Mouse (Mus musculus): ENCODE results near the gene Nans.

Nans gene

GRCm38 (mm10) chr4:46532926-46533325, 43.9 kb downstream of the Nans start:
- DNase-seq (ENCODE audit: low read depth, low spot score) = no peak

- DNase-seq (ENCODE audit: low read depth, low spot score) = no peak
Measured at GRCm38 (mm10) chr4:46533934-46534720, 45.1 kb downstream of the Nans start.

DNA sequence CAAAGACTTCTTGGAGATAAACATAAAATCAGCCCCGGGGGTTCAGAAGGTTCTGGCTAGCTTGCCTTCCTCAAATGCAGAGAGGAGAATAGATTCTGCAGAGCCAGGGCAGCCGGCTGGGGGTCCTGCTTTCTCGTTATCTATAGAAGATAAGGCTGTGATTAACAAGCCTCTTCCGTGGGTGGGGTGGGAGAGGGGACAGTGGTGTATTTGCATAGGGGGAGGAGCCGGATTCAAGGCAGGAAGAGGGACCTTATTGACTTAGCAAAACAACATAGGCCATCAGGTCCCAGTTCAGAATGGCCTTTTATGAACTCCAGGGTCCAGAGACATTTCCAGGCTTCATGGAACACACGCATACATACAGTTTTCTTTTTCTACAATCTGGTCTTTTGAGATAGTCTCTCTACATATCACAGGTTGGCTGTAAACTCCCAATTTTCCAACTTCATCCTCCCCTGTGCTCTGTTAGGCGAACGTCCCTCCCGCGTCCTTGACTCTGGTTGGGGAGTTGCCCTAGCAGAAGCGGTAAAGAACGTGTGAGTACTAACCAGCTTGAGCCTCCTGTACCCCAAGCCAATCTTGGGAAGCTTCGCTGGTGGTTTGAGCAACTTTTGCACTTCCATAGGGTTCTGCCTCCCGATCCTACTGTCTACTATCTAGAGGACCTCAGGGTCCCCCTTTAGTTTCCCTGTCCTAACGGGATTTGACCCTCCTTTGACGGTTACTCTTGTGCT, 46.2 kb downstream of the Nans start:
- no peak for DNase-seq (ENCODE audit: low read depth, low spot score)

DNA sequence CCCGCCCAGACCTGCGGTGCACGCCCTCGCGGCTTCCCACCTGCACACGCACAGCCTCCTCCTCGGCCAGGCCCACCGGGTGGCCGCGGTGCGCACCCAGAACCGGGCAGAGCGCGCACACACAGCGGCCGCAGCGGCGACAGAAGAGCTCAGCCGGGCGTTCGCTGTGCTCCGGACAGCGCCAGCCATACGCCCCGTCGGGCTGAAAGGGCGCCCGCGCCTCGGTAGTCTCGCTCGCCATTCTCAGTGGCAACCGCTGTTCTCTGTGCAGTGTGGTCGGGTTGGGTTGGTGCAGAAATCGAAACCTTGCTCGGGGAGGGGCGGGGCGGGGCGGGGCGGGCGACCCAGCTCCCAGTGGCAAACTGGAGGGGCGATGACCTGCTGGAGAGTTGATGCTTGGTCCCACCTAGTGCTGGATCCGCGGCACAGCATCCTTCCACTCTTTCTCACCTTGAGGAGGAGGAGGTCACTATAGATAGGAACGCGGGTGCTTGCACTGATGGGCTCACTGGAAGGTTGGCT, 46.9 kb downstream of the Nans start, which contains the start of gene Trim14:
Gene Trim14 (minus strand): TSS at position 302 of the 522 bp plus-strand sequence.
- no peak for DNase-seq (ENCODE audit: low read depth, low spot score)

DNA sequence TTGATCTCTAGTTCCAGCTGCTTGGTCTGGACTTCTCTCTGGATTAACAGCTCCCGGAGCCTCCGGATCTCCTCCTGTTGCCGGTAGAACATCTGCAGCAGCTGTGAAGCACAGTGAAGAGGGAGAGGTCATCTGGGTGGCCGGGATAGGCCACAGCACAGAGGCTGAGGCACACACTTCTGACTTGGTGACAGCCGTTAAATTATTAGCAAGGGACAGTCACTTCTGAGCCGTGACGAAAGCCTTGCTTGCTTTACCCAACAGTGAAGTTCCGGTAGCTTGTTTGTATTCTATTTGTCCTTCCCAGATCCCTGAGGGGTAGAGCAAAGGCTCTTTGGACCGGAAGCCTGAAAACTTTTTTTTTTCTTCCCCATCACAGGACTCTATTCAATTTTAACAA, 50.1 kb downstream of the Nans start:
- DNase-seq (ENCODE audit: low read depth, low spot score) = no peak

- DNase-seq (ENCODE audit: low read depth, low spot score) = no peak
Measured at GRCm38 (mm10) chr4:46541707-46542106, 52.7 kb downstream of the Nans start.

GRCm38 (mm10) chr4:46543366-46544050, 54.5 kb downstream of the Nans start:
- no peak for DNase-seq (ENCODE audit: low read depth, low spot score)

DNA sequence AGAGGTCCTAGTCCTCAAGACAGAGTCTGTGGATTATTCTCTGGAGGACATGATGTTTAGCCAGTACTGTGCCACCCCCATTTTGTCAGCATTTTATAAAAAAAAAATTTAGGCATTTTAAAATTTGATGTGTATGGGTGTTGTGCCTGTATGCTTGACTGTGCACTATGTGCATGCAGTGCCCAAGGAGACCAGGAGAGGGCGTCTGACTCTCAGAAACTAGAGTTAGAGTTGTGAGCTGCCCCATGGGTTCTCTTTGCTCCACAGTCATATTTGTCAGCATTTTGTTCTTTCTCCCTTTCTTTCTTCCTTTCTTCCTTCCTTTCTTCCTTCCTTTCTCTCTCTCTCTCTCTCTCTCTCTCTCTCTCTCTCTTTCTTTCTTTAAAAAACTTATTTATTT, 55.3 kb downstream of the Nans start:
- DNase-seq (ENCODE audit: low read depth, low spot score) = peak; percentile 33

DNA sequence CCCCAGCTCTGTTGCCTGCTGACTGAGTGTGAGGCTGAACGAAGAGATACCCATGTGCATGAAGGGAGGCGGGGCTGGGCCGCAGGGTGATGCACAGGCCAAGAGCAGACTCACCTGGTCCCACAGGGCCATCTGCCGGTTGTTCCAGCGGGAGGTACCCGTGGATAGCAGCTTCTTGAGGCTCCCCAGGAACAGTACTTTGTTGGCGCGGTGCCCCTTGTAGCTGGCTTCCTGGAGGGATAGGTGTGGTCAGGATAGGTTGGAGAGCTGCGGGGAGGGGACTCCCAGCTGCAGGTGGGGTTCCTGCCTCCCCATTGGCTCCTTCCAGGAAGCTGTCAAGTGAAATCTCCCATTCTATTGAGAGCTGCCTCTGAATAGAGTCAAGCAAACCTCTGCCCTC, 56.5 kb downstream of the Nans start:
- DNase-seq (ENCODE audit: low read depth, low spot score) = no peak

- no peak for DNase-seq (ENCODE audit: low read depth, low spot score)
Measured at GRCm38 (mm10) chr4:46546709-46547108, 57.7 kb downstream of the Nans start.

DNA sequence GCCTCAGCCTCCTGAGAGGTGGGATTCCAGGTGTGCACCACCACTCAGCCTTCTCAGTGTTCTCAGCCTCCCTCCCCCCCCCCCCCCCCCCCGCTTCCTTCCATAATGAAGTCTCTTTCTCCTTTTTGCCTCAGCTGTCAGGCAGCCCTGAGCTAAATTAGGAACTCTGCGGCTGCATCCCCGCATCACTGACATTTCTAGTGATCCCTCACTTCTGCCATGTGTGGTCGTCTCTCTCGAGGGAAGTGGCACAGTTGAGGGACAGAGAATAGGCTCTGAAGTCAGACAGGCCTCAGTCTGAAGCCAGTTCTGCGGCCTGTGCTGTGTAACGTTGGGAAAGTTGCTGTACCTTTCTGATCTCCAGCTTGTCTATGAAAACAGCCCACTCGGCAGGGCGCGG, 60.9 kb downstream of the Nans start:
- DNase-seq (ENCODE audit: low read depth, low spot score) = no peak

- no peak for DNase-seq (ENCODE audit: low read depth, low spot score)
Measured at GRCm38 (mm10) chr4:46550406-46550805, 61.4 kb downstream of the Nans start.
